Mouse (Mus musculus) stomach, embryonic 14.5 days (tissue): Measurements from ENCODE around the gene Dlx4. TPM values are rescaled to one million over a fixed set of nuclear protein-coding genes. Genes with fewer than 3 reads are reported as not detected.

Experiments
- ATAC-seq: fragments of 200-750 bp; cut with Nextera tagmentation; 2 replicates; pipeline ENCODE4 v1.8.0; 2017; ENCODE audit warnings: low read depth, moderate TSS enrichment; ENCODE audit not compliant: insufficient number of reproducible peaks, insufficient read depth, low FRiP score
- H3K27ac ChIP-seq: fragments of 300-500 bp; sonication (generic); 2 replicates; pipeline ENCODE4 v1.5.1; 2014; ENCODE audit warnings: mild to moderate bottlenecking, low read length, moderate library complexity, mixed read lengths
- H3K27me3 ChIP-seq: fragments of 300-500 bp; sonication (generic); 2 replicates; pipeline ENCODE4 v1.6.1; 2014; ENCODE audit warnings: low read length, control low read depth, mixed read lengths; ENCODE audit not compliant: control insufficient read depth, insufficient read depth
- H3K36me3 ChIP-seq: fragments of 300-500 bp; sonication (generic); 2 replicates; pipeline ENCODE4 v1.6.1; 2014; ENCODE audit warnings: mild to moderate bottlenecking, control low read depth, low read length, moderate library complexity, mixed read lengths; ENCODE audit not compliant: control insufficient read depth, insufficient read depth
- H3K4me1 ChIP-seq: fragments of 300-500 bp; sonication (generic); 2 replicates; pipeline ENCODE4 v1.6.1; 2014; ENCODE audit warnings: low read length, control low read depth, mixed read lengths; ENCODE audit not compliant: control insufficient read depth, insufficient read depth
- H3K4me2 ChIP-seq: fragments of 300-500 bp; sonication (generic); replicated peaks from 2 replicates; pipeline ENCODE4 v1.6.1; 2014; ENCODE audit warnings: low read depth, low read length, control low read depth
- H3K4me3 ChIP-seq: fragments of 300-500 bp; sonication (generic); 2 replicates; pipeline ENCODE4 v1.5.1; 2014; ENCODE audit warnings: low read depth, low read length, control low read depth
- H3K9ac ChIP-seq: fragments of 300-500 bp; sonication (generic); replicated peaks from 2 replicates; pipeline ENCODE4 v1.6.1; 2014; ENCODE audit warnings: low read depth, mild to moderate bottlenecking, control low read depth, low read length, moderate library complexity, mixed read lengths
- H3K9me3 ChIP-seq: fragments of 300-500 bp; sonication (generic); 2 replicates; pipeline ENCODE4 v1.6.1; 2016; ENCODE audit warnings: low read depth, low read length, control low read depth; ENCODE audit not compliant: control insufficient read depth
- WGBS: fragments of 180-500 bp; shearing (Covaris S2); extraction: QIAGEN DNeasy Blood & Tissue Kit; methylation state at CpG from one replicate; pipeline ENCODE4 v1.1.7; 2014; 5-methylcytosine and 5-hydroxymethylcytosine counted together
- polyA plus RNA-seq: library from polyadenylated mRNA; unstranded; fragments of >200 nt; fragmentation: Nextera tagmentation; extraction: Ambion mirVana; gene quantifications from 2 replicates; pipeline ENCODE4 v1.2.1, GENCODE M21; 2014

Gene Dlx4
- polyA plus RNA-seq, 1 experiment from 2014 or later = 0.52 TPM

DNA sequence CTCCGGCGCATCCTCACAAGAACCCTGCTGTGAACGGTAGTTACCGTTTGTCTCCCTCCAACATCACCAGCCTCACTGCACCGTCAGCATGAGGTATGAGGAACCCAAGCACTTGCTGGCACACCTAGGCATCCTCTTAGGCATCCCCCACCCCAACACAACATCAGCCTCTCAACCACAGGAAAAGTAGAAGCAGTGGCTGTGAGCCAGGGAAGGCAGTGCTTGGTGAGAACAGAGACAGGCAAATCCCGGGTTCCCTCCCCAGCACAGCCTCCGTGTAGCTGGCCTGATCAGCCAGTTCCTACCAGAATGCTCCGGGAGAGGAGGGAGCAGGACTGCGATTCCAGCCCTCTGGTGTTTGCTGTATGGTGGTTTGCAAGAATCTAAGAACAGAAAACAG, 2.7 kb upstream of the Dlx4 start:
- Histone ChIP-seq H3K27me3 (peaks cover 59% of the 10 kb centered on the region), H3K4me3 (no peak overlapping the region), H3K9ac (no peak overlapping the region), H3K36me3 (no peaks in the 10 kb centered on the region), H3K9me3 (no peaks in the 10 kb centered on the region), H3K4me1 (peaks cover 16% of the 10 kb centered on the region), H3K27ac (no peak overlapping the region), H3K4me2 (no peak overlapping the region)
- 2% methylated on average over 9 of the region's 9 CpGs for WGBS
- no peak for ATAC-seq

DNA sequence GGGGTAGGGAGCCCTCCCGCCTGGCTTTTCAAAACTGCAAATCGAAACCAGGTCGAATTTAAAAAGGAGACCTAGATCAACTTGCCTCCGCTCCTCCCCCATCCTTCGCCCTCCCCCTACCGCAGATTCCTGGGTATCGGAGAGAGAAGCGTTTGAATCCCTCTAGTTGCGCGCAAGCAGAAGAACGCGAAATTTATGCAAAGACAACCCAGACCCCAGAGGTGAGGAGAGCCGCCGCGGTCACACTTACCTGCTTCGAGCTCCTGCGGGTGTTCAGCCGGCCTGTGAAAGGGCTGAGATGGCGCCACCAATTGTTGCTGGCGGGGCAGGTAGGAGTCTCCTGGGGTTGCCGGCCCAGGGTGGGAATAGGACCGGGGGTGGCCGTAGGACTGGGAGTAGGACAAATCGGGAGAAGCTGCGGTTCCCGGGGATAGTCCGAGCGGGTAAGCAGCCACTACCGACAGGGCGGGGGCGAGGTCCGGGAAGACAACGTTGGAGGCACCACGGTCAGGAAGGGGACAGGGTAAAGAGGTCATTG, 1.0 kb downstream of the Dlx4 start:
- Histone ChIP-seq H3K36me3 (no peaks in the 10 kb centered on the region), H3K4me3 (peak overlapping the region; percentile 33), H3K4me1 (peaks cover 18% of the 10 kb centered on the region), H3K9me3 (no peaks in the 10 kb centered on the region), H3K27ac (no peak overlapping the region), H3K9ac (no peak overlapping the region), H3K4me2 (peak overlapping the region; percentile 84), H3K27me3 (peaks cover 84% of the 10 kb centered on the region)
- ATAC-seq = no peak
- under 1% methylated on average over 34 of the region's 34 CpGs for WGBS

DNA sequence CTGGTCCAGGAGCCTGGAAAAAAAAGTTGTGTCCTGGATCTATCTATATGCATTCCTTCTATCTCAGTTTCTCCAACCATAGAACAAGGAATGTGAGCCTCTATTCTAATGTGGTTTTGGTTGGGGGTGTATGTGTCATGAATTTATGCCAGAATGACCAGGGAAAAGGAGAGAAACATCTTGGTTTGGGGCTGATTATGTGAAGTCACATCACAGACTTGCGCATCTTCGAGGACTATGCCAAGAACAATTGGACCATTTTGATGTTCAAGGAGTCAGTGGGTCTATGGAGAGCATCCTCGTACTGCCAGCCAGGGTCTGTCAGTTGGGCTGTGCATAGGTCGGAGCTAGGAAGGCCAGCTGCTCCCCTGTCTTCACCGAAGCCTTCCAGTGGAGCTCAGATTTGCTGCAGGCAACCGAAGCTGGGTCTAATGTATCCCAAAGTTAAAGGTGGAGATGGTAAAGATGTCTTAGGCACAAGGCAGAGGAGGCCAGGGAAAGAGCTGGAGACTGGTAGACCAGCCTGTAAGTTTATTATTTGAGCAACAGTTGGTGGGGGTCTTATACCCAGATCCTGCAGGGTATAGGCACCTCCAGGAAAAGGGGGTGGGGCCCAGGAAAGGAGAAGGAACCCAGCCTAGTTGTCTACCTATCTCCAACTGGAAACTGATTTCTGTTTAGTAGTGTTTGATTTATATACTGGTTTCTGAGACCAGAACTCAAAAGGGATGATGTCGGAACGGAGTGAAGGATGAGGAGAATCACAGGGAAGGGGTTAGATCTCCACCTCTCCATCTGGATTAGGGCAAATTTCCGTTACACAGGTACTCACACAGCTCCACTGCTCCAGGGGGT, 1.7 kb downstream of the Dlx4 start:
- H3K27ac ChIP-seq = no peak overlapping the region
- WGBS = 15% methylated on average over 9 of the region's 9 CpGs
- peak overlapping the region; percentile 33 for H3K4me3 ChIP-seq
- no peak overlapping the region for H3K4me2 ChIP-seq
- peaks cover 89% of the 10 kb centered on the region for H3K27me3 ChIP-seq
- H3K9ac ChIP-seq = no peak overlapping the region
- no peak for ATAC-seq
- no peaks in the 10 kb centered on the region for H3K36me3 ChIP-seq
- no peaks in the 10 kb centered on the region for H3K9me3 ChIP-seq
- H3K4me1 ChIP-seq = peaks cover 16% of the 10 kb centered on the region

DNA sequence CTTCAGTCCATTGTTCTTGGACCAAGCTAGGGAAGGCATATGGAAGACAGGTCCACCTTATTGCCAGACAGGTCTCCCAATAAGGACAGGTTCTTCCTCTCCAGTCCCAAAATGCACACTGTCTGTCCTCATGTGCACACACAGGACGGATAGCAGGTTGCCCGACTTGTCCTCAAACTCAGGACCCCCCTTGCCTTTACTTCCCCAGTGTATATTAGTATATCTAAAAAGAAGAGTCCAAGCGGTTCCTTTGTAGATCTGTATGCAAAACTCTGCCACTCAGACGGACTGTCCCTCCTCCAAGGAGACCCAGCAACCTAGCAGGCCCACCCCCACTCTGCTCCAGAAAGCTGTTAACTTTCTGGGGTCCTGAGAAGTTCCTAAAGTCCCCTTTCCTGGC, 2.4 kb downstream of the Dlx4 start:
- Histone ChIP-seq H3K27me3 (peaks cover 91% of the 10 kb centered on the region), H3K4me1 (peaks cover 16% of the 10 kb centered on the region), H3K9me3 (no peaks in the 10 kb centered on the region), H3K9ac (no peak overlapping the region), H3K4me2 (no peak overlapping the region), H3K27ac (no peak overlapping the region), H3K4me3 (no peak overlapping the region), H3K36me3 (no peaks in the 10 kb centered on the region)
- no peak for ATAC-seq
- 9% methylated on average over 4 of the region's 4 CpGs for WGBS

DNA sequence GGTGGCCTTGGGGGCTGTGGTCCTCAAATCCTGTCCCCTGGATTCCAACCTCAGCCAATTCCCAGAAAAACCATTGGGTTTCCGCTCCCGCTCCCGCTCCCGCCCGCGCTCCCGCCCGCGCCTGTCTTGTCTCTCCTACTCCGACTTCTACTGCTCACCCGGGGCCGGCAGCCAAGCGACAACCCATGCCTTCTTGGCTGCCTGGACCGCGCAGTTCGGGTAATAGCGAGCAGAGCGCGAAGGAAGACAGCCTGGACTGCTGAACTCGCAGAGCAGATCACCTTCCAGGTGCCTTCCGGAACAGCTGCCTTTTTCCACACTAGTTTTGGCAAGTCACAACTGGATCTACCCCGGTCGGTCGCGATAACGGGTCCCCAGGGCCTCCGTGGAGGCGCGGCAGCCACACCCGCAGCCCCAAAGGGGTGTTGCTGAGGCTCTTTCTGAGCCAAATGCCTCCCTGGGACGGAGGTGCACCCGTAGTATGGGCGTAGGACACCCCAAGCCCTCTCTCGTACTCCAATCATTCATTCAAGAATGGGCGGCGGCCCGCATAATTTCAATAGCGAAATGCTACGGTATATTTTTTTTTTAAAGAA, 3.0 kb downstream of the Dlx4 start:
- WGBS = 2% methylated on average over 39 of the region's 39 CpGs
- Histone ChIP-seq H3K4me2 (0 out of 2 replicates have a peak overlapping the region, but pooled peaks have one; percentile 7), H3K9ac (no peak overlapping the region), H3K36me3 (no peaks in the 10 kb centered on the region), H3K4me3 (0 out of 2 replicates have a peak overlapping the region, but pooled peaks have one; percentile 9), H3K9me3 (no peaks in the 10 kb centered on the region), H3K27ac (no peak overlapping the region), H3K27me3 (peaks cover 91% of the 10 kb centered on the region), H3K4me1 (peaks cover 16% of the 10 kb centered on the region)
- ATAC-seq = no peak

DNA sequence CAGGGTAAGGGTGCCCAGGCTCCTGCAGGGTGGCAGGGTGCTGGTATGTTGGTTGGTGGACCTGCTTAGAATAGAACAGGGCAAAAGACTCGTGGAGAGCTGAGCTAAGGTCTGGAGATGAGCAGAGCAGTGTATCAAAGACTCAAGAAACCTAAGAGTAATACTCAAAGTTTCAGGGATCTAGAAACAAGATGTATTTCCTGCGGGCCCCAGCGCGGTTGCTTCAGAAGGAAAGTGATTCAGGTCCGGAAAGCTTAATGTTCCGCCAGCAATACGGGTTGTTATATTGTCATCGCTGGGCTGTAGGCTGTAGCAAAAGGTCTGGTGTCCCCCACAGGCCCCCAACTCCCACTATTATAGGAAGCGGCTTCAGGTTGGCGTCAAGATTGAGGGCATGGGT, 3.8 kb downstream of the Dlx4 start:
- Histone ChIP-seq H3K9me3 (no peaks in the 10 kb centered on the region), H3K4me2 (no peak overlapping the region), H3K36me3 (no peaks in the 10 kb centered on the region), H3K4me3 (no peak overlapping the region), H3K9ac (no peak overlapping the region), H3K27ac (no peak overlapping the region), H3K4me1 (peaks cover 16% of the 10 kb centered on the region), H3K27me3 (peaks cover 86% of the 10 kb centered on the region)
- 23% methylated on average over 10 of the region's 10 CpGs for WGBS
- no peak for ATAC-seq

DNA sequence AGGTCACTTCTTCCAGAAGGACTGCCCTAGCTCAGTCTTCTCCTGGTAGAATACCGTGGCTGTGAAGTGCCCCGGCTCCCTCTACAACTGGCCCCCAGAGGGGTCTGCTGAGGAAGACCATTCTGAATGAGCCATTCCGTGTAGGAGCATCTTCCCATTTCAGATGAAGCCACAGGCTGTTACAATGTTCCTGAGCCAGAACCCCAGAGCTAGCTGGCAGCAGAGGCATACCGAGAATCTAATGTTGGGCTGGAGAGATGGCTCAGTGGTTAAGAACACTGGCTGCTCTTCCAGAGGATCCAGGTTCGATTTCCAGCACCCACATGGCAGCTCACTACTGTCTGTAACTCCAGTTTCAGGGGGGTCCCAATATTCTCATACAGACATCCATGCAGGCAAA, 6.2 kb downstream of the Dlx4 start:
- no peak overlapping the region for H3K4me3 ChIP-seq
- no peaks in the 10 kb centered on the region for H3K9me3 ChIP-seq
- no peaks in the 10 kb centered on the region for H3K36me3 ChIP-seq
- H3K4me2 ChIP-seq = no peak overlapping the region
- H3K4me1 ChIP-seq = peaks cover 4% of the 10 kb centered on the region
- no peak overlapping the region for H3K27ac ChIP-seq
- no peak for ATAC-seq
- 66% methylated on average over 5 of the region's 5 CpGs for WGBS
- H3K27me3 ChIP-seq = peaks cover 67% of the 10 kb centered on the region
- H3K9ac ChIP-seq = no peak overlapping the region

DNA sequence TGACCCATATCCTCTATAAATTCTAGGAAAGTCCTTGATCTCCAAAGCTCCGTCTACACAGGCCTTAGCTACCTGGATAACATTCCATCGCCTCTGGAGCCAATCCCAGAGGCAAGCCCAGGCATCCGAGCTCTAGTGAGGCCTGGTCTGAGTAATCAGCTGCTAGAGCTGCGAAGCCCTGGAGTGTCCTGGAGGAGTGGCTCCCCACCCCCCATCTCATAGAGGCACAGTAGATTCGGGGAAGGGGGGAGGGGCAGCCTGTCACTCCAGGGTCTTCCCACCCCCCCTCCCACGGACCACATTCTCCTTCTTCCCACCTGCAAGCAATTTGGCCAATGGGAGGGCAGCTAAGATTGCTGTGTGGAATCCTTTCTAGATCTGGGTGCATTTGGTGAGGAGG, 8.8 kb downstream of the Dlx4 start:
- Histone ChIP-seq H3K4me1 (no peaks in the 10 kb centered on the region), H3K9ac (no peak overlapping the region), H3K4me3 (no peak overlapping the region), H3K36me3 (no peaks in the 10 kb centered on the region), H3K27me3 (peaks cover 42% of the 10 kb centered on the region), H3K4me2 (no peak overlapping the region), H3K27ac (no peak overlapping the region), H3K9me3 (no peaks in the 10 kb centered on the region)
- ATAC-seq = no peak
- WGBS = 27% methylated on average over 6 of the region's 6 CpGs
